Mouse (Mus musculus): ENCODE results near the gene Zfp456. TPM values are rescaled to one million over a fixed set of nuclear protein-coding genes. Genes with fewer than 3 reads are reported as not detected.

Gene Zfp456
- 5.7 TPM for polyA plus RNA-seq (2017; shearing (Covaris generic))

GRCm38 (mm10) chr13:67375050-67375911 is at the start of gene Zfp456, which contains the start of gene Gm28041:
Zfp456 (minus strand) TSS chr13:67375810.
Gm28041 (minus strand) TSS chr13:67375733.

GRCm38 (mm10) chr13:67421207-67421857 is 45.7 kb upstream of the Zfp456 start, which contains the start of gene Zfp459:
Zfp459 (minus strand) TSS chr13:67421418.

DNA sequence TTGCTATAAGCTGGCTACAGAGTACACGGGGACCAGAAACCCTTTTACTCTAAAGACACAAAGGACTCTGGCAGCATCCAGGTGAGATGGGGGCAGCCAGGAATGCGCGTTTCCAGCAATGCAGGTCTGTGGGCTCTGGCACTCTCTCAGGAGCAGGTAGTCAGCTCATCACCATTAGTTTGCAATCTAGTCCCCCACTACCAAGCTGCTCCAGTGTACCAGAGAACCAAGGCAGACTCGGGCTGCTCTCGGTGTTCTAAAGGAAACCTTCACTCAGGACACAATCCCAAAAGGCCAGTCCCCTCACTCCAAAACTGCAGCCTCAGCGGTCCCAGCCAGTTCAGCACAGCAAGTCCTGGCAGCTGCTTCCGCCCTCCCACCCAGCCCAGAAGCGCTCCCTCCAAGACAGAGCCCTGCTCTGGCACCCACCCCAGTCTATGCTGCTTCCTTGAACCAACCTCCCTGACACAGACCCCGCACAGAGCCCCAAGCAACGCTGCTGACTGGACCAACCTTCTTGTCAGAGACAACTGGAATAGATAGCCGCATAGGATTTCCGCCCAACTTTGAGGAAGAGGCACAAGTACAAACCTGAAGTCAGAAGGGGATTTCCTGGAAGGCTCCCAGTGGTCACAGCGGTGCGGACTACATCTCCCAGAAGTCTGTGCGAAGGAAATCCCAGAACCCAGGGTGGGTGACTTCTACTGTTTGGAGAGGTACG is 23.7 kb upstream of the Zfp456 start, which contains the start of gene Zfp429:
Gene Zfp429 (minus strand): TSS at position 637 of the 721 bp plus-strand sequence.

DNA sequence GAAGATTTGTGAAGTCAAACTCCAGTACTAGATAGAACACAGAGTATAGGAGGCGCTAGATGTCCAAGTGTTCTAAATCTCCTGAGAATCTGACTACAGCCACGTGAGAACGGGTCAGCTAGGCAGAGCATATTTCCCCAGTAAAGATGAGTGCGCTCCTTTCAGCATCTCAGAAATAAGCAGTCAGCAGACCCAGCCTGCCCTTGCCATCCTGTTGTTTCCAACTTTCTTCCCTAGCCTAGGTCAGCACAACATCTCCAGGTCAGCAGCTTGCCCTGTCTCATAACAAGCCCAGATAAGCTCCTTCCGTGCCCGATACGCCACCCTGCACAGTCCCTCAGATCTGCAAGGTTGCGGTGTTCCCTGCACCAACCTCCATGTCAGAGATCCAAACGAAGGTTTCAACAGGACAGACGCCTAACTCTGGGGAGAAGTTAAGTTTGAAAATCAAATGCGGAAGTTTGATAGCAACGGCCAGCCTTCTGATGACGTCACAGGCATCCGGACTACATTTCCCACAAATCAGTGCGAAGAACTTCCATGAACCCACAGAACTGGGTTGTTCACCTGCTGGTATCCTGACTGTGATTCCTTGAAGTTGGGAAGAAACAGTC is 15.4 kb downstream of the Zfp456 start, which contains the start of the genes Gm28044 and Zfp953:
Gene Gm28044 (minus strand): TSS at position 406 of the 614 bp plus-strand sequence.
Gene Zfp953 (minus strand): TSS at position 475 of the 614 bp plus-strand sequence.

DNA sequence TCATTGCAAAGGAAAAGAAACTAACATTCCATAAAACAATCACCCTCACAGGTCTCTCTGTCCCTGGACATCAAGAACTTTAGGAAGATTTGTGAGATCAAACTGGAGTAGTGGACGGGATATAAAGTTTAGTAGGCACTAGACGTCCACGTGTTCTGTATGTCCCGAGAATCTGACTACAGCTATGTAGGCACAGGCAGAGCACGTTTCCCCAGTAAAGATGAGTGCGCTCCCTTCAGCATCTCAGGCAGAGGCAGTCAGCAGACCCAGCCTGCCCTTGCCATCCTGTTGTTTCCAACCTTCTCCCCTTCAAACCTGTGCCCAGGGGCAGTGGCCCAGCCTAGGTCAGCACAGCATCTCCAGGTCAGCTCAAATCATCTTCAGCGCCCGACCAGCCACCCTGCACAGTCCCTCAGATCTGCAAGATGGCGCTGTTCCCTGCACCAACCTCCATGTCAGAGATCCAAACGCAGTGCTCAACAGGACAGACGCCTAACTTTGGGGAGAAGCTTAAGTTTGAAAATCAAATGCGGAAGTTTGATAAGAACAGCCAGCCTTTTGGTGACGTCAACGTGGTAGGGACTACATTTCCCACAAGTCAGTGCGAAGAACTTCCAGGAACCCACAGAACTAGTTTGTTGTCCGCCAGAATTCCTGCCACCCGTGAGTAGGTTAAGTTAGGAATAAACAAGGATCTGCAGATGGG is 43.4 kb downstream of the Zfp456 start, which contains the start of gene Zfp595:
Gene Zfp595 (minus strand): TSS at position 552 of the 706 bp plus-strand sequence.

Other genes starting within 250 kb of the Zfp456 start
- 13.1 TPM for gene Rsl1, start 202.6 kb downstream of the Zfp456 start, polyA plus RNA-seq (2017; shearing (Covaris generic))
- 2.6 TPM for gene Zfp455, start 181.3 kb downstream of the Zfp456 start, polyA plus RNA-seq (2017; shearing (Covaris generic))
- 1.7 TPM for gene Zfp458, start 97.3 kb downstream of the Zfp456 start, polyA plus RNA-seq (2017; shearing (Covaris generic))
- gene Zfp457, start 69.3 kb downstream of the Zfp456 start, polyA plus RNA-seq (2017; shearing (Covaris generic)), result not detected
- 5.7 TPM for gene Zfp595, start 43.2 kb downstream of the Zfp456 start, polyA plus RNA-seq (2017; shearing (Covaris generic))
- 0.94 TPM for gene Gm28044, start 15.3 kb downstream of the Zfp456 start, polyA plus RNA-seq (2017; shearing (Covaris generic))
- gene Zfp953, start 15.2 kb downstream of the Zfp456 start, polyA plus RNA-seq (2017; shearing (Covaris generic)), result 2.0 TPM
- gene Gm28041, start 77 bp downstream of the Zfp456 start, polyA plus RNA-seq (2017; shearing (Covaris generic)), result 1.2 TPM
- 29.1 TPM for gene Zfp429, start 24.0 kb upstream of the Zfp456 start, polyA plus RNA-seq (2017; shearing (Covaris generic))
- gene Zfp459, start 45.6 kb upstream of the Zfp456 start, polyA plus RNA-seq (2017; shearing (Covaris generic)), result 3.5 TPM
- gene Zfp874a, start 75.8 kb upstream of the Zfp456 start, polyA plus RNA-seq (2017; shearing (Covaris generic)), result 34.3 TPM
- 13.9 TPM for gene Zfp874b, start 108.4 kb upstream of the Zfp456 start, polyA plus RNA-seq (2017; shearing (Covaris generic))
- 17.3 TPM for gene Zfp58, start 124.7 kb upstream of the Zfp456 start, polyA plus RNA-seq (2017; shearing (Covaris generic))
- gene Gm26965, start 150.3 kb upstream of the Zfp456 start, polyA plus RNA-seq (2017; shearing (Covaris generic)), result not detected
- gene Zfp87, start 150.4 kb upstream of the Zfp456 start, polyA plus RNA-seq (2017; shearing (Covaris generic)), result 44.6 TPM
- gene Zfp748, start 178.0 kb upstream of the Zfp456 start, polyA plus RNA-seq (2017; shearing (Covaris generic)), result 15.9 TPM
- gene Zfp729b, start 233.9 kb upstream of the Zfp456 start, polyA plus RNA-seq (2017; shearing (Covaris generic)), result 5.3 TPM

Data from effector memory CD4-positive, alpha-beta T cell, adult 7 months (primary cell).